Mouse (Mus musculus) testis, adult 2 months (tissue): ENCODE measurements around the gene Chac1.

Experiments
- CTCF ChIP-seq: fragments of 200-500 bp; IDR thresholded peaks from 2 replicates; pipeline ENCODE4 v1.5.1; 2012; ENCODE audit warnings: low read depth, mild to moderate bottlenecking, inconsistent platforms, low read length, moderate library complexity; ENCODE audit not compliant: control insufficient read depth, insufficient read depth, insufficient replicate concordance
- POLR2A ChIP-seq: fragments of 200-500 bp; IDR thresholded peaks from 2 replicates; pipeline ENCODE4 v1.6.1; 2012; ENCODE audit warnings: low read depth, mild to moderate bottlenecking, inconsistent platforms, low read length, moderate library complexity; ENCODE audit not compliant: control insufficient read depth

DNA sequence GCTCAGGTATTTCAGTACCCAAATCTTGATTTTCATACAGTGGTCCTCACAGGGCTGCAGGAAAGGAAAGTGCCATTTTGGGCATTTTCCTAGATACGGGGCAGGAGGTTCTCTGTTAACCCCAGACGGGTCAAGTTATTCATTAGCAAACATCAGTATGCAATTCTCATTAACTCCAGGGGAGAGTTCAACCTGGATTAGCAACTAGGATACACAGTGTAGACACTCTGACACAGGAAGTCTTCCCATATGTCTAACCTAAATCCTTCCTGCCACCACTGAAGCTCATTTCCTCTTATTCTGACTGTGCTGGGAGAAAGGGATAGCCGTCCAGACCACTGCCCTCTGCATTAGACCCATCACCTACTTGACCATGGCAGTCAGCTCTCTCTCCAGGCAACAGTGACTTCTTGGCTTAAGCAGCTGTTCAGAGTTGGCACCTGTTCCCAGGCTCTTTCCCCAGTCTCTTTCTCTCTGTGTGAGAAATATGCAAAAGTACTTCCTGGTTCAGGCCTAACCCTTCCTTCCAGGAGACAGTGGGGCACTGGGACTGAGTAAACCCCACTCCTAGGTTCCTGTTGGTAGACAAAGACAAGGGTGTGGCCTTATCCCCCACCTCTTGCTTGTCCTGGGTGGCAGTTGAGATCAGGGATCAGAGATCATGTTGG is 32.9 kb upstream of the Chac1 start:
- TF ChIP-seq POLR2A (no peak), CTCF (no peak)
